Mouse (Mus musculus) limb, embryonic 10.5 days (tissue): ENCODE measurements around the gene Fblim1. TPM values are rescaled to one million over a fixed set of nuclear protein-coding genes. Genes with fewer than 3 reads are reported as not detected.

Experiments used
- DNase-seq: peaks from one replicate; pipeline ENCODE4 v3.0.0-alpha.2; 2017; ENCODE audit warnings: low spot score
- H3K27ac ChIP-seq: fragments of 300-500 bp; sonication (generic); 2 replicates; pipeline ENCODE4 v1.5.1; 2016; ENCODE audit warnings: mild to moderate bottlenecking
- H3K27me3 ChIP-seq: fragments of 300-500 bp; sonication (generic); 2 replicates; pipeline ENCODE4 v1.6.1; 2016; ENCODE audit warnings: low read depth, mild to moderate bottlenecking; ENCODE audit not compliant: poor library complexity, severe bottlenecking
- H3K36me3 ChIP-seq: fragments of 300-500 bp; sonication (generic); 2 replicates; pipeline ENCODE4 v1.6.1; 2016; ENCODE audit warnings: mild to moderate bottlenecking, moderate library complexity
- H3K4me1 ChIP-seq: fragments of 300-500 bp; sonication (generic); 2 replicates; pipeline ENCODE4 v1.6.1; 2016
- H3K4me3 ChIP-seq: fragments of 300-500 bp; sonication (generic); 2 replicates; pipeline ENCODE4 v1.5.1; 2016; ENCODE audit warnings: mild to moderate bottlenecking, moderate library complexity
- H3K9me3 ChIP-seq: fragments of 300-500 bp; sonication (generic); replicated peaks from 2 replicates; pipeline ENCODE4 v1.6.1; 2016; ENCODE audit warnings: mild to moderate bottlenecking
- WGBS: fragments of 180-500 bp; shearing (Covaris S2); methylation state at CpG from one replicate; pipeline ENCODE4 v1.1.7; 2016; 5-methylcytosine and 5-hydroxymethylcytosine counted together
- polyA plus RNA-seq: library from polyadenylated mRNA; unstranded; fragments of >200 nt; fragmentation: Nextera tagmentation; extraction: Ambion mirVana; gene quantifications from 2 replicates; pipeline ENCODE4 v1.2.1, GENCODE M21; 2016

The Fblim1 gene
- polyA plus RNA-seq, 1 experiment from 2014 or later: 77.7 TPM

DNA sequence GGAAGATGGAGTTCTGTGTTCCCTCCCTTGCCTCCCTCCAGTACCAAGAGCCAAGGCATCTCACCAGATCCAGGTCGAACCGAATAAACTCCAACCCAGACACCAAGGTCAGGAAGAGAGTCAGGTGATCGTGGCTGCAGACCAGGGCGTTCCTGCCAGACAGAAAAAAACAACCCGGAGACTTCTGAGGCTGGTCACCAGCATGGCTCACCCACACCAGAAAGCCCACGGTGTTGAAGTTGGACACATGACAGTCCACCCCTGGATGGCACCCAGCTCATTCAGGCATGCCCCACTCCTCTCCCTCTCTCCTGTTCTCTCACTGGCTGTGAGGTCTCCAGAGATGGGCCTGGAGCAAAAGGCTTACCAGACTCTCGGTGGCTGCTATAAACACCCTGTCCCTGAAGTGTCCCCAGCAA lies 35.5 kb upstream of the Fblim1 start:
- Histone ChIP-seq H3K36me3 (peaks cover 61% of the 10 kb centered on the region), H3K4me1 (peaks cover 12% of the 10 kb centered on the region), H3K9me3 (no peaks in the 10 kb centered on the region), H3K27ac (no peak overlapping the region), H3K4me3 (no peak overlapping the region), H3K27me3 (no peaks in the 10 kb centered on the region)
- 93% methylated on average over 7 of the region's 7 CpGs for WGBS
- no peak for DNase-seq

DNA sequence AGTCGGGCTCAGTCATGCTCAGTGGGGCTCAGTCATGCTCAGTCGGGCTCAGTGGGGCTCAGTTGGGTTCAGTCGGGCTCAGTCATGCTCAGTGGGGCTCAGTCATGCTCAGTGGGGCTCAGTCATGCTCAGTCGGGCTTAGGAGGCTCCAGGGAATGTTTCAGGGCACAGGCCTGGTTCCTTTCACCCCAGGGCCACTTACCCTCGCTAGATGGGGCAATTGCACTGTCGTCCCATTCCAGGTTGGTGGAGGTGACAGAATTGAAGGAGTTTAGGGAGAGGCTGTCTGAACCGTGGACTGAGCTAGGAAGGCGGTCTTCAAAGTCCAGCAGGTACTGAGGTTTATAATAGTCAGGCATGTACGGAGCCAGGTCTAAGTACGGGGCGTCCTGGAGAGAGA lies 33.6 kb upstream of the Fblim1 start:
- no peak overlapping the region for H3K27ac ChIP-seq
- H3K4me1 ChIP-seq: peaks cover 21% of the 10 kb centered on the region
- no peaks in the 10 kb centered on the region for H3K9me3 ChIP-seq
- H3K27me3 ChIP-seq: no peaks in the 10 kb centered on the region
- H3K36me3 ChIP-seq: peaks cover 70% of the 10 kb centered on the region
- DNase-seq: no peak
- H3K4me3 ChIP-seq: no peak overlapping the region
- 82% methylated on average over 11 of the region's 11 CpGs for WGBS

DNA sequence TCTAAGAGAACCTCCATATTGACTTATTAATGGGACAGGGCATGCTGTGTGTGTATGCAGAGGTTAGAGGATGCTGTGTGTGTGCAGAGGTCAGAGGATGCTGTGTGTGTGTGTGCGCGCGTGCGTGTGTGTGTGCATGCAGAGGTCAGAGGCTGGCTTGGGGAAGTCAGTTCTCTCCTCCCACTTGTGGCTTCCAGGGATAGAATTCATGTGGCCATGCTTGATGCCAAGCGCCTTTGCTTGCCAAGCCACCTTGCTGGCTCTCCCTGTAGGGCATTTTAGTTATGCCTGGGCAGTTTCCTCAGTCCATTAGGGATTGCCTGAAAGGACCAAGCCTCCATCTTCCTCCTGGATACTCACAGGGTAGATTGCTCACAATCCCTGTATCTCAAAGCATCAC lies 30.8 kb upstream of the Fblim1 start:
- DNase-seq: no peak

DNA sequence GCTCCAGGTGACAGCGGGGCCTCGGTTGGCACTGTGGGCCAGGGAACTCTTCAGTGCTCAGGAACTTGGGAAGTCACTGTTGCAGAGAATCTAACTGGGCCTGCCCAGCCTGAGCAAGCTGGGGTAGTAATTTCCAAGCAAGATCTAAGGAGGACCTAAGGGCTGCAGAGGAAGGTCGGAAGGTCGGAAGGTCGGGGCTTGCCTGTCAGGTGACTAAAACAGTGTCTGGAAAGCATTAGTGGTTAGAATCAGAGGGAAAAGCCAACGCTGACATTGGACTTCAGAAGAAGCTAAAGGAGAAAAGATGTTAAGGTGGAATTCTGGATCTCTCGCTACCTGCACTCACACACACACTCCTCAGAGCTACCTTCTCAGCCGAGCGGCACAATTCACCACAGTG lies 30.1 kb upstream of the Fblim1 start:
- H3K4me3 ChIP-seq: no peak overlapping the region
- H3K27me3 ChIP-seq: no peaks in the 10 kb centered on the region
- H3K27ac ChIP-seq: no peak overlapping the region
- 0 out of 2 replicates have a peak, but pooled peaks cover 3% of the 10 kb centered on the region for H3K9me3 ChIP-seq
- H3K4me1 ChIP-seq: peaks cover 21% of the 10 kb centered on the region
- WGBS: 48% methylated on average over 9 of the region's 9 CpGs
- peaks cover 86% of the 10 kb centered on the region for H3K36me3 ChIP-seq
- no peak for DNase-seq

More for the DNA sequence above, 30.8 kb upstream of the Fblim1 start:
- no peaks in the 10 kb centered on the region for H3K27me3 ChIP-seq
- H3K27ac ChIP-seq: no peak overlapping the region; the same call in 1 of the 2 replicates
- peaks cover 21% of the 10 kb centered on the region for H3K4me1 ChIP-seq
- WGBS: 92% methylated on average over 5 of the region's 5 CpGs
- peaks cover 86% of the 10 kb centered on the region for H3K36me3 ChIP-seq
- no peak overlapping the region for H3K4me3 ChIP-seq
- H3K9me3 ChIP-seq: 0 out of 2 replicates have a peak, but pooled peaks cover 3% of the 10 kb centered on the region

DNA sequence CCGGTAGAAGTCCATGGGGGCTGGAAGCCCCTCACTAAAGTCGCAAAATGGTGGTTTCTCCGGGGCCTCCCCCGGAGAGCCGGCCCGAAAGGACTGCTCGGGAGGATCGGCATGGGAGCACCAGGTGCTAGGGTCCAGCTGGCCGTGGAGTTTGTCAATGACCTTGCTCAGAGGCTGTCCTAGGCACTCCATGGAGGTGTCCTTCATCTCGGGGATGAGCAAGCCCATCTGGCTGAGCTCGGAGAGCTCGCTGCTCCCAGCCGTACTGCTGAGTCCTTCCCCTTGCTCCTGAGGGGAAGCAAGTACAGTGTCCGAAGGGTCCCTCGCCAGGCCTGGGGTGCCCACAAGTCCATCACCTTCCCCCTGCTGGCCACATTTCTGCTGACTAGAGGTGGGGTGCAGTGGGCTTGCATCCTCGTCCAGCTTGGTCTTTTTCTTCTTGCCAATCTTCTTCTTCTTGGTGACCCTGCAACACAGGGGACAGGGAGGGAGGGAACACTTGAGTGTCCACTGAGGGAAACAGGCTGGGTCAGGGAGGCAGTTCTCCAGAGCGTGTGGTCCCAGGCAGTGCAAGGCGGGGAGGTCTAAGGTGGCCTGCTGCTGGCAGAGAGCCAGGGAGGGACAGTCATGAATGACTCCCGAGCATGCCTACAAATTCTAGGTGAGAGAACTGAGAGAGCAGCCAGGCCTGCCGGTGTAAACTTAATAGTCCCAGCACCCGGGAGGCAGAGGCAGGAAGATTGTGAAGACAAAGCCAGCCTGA lies 26.4 kb upstream of the Fblim1 start:
- H3K4me1 ChIP-seq: peaks cover 19% of the 10 kb centered on the region
- 0 out of 2 replicates have a peak, but pooled peaks cover 3% of the 10 kb centered on the region for H3K9me3 ChIP-seq
- no peak overlapping the region for H3K27ac ChIP-seq
- 93% methylated on average over 21 of the region's 21 CpGs for WGBS
- H3K36me3 ChIP-seq: peaks cover 90% of the 10 kb centered on the region
- no peak for DNase-seq
- no peak overlapping the region for H3K4me3 ChIP-seq
- no peaks in the 10 kb centered on the region for H3K27me3 ChIP-seq

DNA sequence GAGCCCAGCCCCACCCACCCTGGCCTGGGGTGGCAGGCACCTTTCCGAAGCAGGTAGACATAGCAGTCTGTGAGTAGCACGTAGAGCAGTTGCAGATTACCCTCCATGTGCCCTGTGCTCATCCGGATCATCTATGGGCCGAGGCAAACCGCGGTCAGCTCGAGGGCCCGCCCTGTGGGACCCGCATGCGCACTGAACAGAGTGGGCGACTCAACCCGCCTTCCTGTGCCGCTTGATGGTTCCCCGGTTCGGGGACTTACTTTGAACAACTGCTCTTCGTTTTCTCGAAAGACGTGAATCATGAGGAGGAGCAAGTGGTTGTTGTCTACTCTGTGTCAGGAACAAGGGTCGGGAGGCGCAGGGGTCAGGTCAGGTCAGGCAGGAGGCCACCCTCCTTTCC lies 25.4 kb upstream of the Fblim1 start:
- H3K27ac ChIP-seq: no peak overlapping the region
- H3K9me3 ChIP-seq: 0 out of 2 replicates have a peak, but pooled peaks cover 3% of the 10 kb centered on the region
- no peak overlapping the region for H3K4me3 ChIP-seq
- no peaks in the 10 kb centered on the region for H3K27me3 ChIP-seq
- peaks cover 8% of the 10 kb centered on the region for H3K4me1 ChIP-seq
- peaks cover 90% of the 10 kb centered on the region for H3K36me3 ChIP-seq
- DNase-seq: no peak
- WGBS: 93% methylated on average over 20 of the region's 20 CpGs

DNA sequence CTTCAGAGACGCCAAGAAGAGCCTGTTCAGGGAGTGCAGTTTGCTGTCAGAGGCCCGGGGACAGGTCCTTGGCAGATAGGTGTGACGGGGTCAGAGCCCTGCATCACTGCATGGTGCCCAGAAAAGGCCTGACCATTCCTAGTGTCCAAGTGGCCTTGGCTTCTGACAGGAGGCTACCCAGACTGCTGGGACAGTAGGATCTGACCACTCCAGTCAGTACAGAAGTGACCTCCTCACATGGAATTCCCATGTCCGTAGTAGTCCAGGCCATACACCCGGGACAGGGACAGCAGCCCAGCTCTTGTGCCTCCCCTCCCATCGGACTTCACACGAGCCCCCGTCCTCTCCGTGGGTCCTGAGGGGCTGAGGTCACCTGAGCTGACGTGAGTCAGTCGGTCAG lies 24.1 kb upstream of the Fblim1 start:
- Histone ChIP-seq H3K36me3 (peaks cover 97% of the 10 kb centered on the region), H3K9me3 (0 out of 2 replicates have a peak, but pooled peaks cover 3% of the 10 kb centered on the region), H3K4me1 (0 out of 2 replicates have a peak, but pooled peaks cover 2% of the 10 kb centered on the region), H3K27me3 (no peaks in the 10 kb centered on the region), H3K4me3 (no peak overlapping the region), H3K27ac (no peak overlapping the region)
- DNase-seq: no peak
- WGBS: 93% methylated on average over 11 of the region's 11 CpGs

DNA sequence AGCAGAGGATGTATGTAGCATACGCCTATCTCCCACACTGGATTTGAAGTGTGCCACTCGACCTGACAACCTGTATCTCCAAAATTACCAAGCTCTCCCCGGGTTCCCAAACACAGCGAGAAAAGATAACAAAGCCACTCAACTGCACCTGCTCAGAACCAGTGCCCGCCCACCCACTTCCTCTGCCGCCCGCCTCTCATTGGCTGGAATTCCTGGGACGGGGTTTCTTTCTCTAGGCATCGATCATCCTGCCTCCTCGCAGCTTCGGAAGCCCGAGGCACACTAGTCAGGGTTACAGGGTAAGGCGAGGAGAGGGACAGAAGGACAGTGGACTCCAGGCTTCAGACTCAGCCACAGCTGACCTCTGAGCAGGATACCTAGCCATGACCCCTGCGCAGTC lies 22.8 kb upstream of the Fblim1 start:
- Histone ChIP-seq H3K4me1 (peaks cover 8% of the 10 kb centered on the region; the same call in 1 of the 2 replicates), H3K27me3 (no peaks in the 10 kb centered on the region), H3K9me3 (0 out of 2 replicates have a peak, but pooled peaks cover 3% of the 10 kb centered on the region), H3K27ac (no peak overlapping the region), H3K36me3 (peaks cover 86% of the 10 kb centered on the region), H3K4me3 (no peak overlapping the region)
- DNase-seq: no peak
- 89% methylated on average over 14 of the region's 14 CpGs for WGBS

DNA sequence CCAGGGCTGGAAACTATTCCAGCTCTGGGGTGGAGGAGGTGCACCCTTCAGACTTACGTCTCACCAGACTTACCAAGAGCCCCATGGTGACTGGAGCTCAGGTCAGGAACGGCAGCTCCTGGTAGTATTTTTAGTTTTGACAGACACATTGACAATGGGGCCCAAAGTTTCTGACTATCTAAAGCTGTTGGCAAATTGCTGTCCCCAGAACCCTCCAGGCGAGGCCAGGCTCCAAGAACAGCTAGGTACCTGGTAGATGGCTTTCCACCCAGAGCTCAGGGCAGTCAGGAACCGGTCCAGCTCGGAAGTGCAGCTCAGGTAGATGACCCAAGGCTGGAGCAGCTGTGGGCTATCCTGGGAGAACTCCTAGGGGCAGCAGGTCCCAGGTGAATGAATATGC lies 21.6 kb upstream of the Fblim1 start:
- DNase-seq: no peak
- peaks cover 75% of the 10 kb centered on the region for H3K36me3 ChIP-seq
- no peaks in the 10 kb centered on the region for H3K27me3 ChIP-seq
- 92% methylated on average over 5 of the region's 5 CpGs for WGBS
- H3K27ac ChIP-seq: no peak overlapping the region
- peaks cover 10% of the 10 kb centered on the region; the same call in 1 of the 2 replicates for H3K4me1 ChIP-seq
- 0 out of 2 replicates have a peak, but pooled peaks cover 3% of the 10 kb centered on the region for H3K9me3 ChIP-seq
- no peak overlapping the region for H3K4me3 ChIP-seq

DNA sequence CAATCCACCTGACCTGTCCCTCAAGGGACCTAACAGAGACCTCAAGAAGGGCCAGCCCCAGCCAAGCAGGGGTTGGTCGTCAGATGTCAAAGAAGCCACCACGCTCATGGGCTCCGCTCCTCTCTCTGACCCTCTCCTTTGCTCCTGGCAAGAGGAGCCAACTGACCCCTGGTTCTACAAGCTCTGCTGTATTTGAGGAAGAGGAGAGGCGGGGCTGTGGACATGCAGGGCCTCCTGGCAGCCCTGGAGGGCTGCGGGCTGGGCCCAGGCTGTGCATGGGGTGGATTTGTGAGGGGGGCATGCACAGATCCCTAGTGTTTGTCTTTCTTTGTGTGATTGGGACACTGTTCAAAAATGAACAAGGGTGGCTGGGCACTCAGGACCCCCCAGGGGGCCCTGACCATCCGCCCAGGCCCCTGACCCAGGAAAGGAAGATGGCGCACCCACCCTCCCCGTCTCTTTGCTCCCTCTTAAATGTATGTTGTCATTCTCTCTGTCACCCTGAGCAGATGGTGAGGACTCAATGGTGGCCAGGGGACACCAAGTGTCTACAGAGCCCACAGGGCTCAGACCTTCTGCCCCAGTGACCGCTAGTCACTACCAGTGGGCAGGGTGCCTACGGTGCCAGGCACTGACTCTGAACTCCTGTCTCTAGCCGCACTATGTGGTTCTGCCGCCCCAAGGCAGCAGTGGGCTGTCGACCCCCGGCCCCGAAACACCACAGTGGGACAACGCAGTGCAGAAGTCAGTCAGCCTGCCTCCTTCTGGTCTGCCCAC lies 20.1 kb upstream of the Fblim1 start:
- no peak overlapping the region for H3K27ac ChIP-seq
- no peak for DNase-seq
- H3K9me3 ChIP-seq: no peaks in the 10 kb centered on the region
- H3K4me1 ChIP-seq: peaks cover 10% of the 10 kb centered on the region; the same call in 1 of the 2 replicates
- H3K4me3 ChIP-seq: no peak overlapping the region
- H3K36me3 ChIP-seq: peaks cover 59% of the 10 kb centered on the region
- WGBS: 89% methylated on average over 16 of the region's 16 CpGs
- no peaks in the 10 kb centered on the region for H3K27me3 ChIP-seq

DNA sequence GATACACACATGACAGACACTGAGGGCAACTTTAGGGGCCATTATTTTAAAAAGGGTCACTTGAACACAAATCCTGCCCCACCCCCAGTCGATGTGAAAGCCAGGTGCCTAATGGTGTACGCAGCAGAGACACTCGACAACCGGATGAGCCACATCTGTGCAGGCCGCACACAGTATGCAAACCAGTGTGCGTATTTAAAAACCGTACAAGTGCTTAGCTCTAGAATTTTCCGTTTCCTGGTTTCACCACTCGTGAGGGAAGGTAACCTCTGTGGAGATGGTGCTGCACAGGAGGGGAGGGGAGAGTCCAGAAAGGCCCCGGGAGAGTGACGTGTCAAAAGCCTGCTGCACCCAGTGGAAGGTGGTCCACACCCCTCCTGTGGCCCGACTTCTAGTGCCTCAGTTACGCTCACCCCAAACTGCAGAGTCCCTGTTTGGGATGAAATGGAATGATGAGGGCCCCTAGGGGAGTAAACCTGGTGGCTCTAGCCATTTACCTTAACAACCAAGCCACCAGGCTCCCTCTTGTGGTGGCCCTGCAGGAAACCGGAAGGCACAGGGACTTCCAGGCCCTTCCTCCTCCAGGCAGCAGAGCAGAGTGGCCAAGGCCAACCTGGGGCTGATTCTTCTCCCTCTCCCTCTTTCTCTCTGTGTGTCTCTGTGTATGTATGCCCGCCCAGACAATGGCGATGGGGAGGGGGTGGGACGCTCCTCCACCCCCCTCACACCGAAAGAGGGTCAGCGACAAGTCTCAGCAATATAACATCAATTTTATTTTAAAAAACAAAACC lies 19.3 kb upstream of the Fblim1 start:
- peaks cover 52% of the 10 kb centered on the region for H3K36me3 ChIP-seq
- H3K4me3 ChIP-seq: no peak overlapping the region
- H3K4me1 ChIP-seq: peaks cover 10% of the 10 kb centered on the region; the same call in 1 of the 2 replicates
- no peak for DNase-seq
- WGBS: 74% methylated on average over 19 of the region's 19 CpGs
- no peaks in the 10 kb centered on the region for H3K9me3 ChIP-seq
- H3K27me3 ChIP-seq: no peaks in the 10 kb centered on the region
- no peak overlapping the region for H3K27ac ChIP-seq

DNA sequence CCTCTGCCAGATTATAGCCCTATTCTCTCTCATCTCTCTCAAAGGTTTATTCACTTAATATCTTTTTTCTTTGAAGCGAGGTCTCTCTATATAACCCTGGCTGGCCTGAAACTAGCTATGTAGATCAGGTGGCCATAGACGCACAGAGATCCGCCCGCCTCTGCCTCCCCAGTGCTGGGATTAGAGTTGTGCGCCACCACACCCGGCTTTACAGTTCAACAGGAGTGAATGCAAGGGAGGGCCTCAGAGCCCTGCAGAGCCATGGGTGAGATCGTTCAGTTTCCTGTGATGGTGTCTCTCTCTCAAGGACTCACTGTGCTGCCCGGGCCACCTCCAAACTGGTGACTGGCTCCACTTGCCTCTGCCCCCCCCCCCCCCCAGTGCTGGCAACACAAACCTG lies 18.2 kb upstream of the Fblim1 start:
- 93% methylated on average over 8 of the region's 8 CpGs for WGBS
- Histone ChIP-seq H3K36me3 (peaks cover 41% of the 10 kb centered on the region), H3K27ac (no peak overlapping the region), H3K4me3 (no peak overlapping the region), H3K9me3 (no peaks in the 10 kb centered on the region), H3K27me3 (no peaks in the 10 kb centered on the region), H3K4me1 (peaks cover 11% of the 10 kb centered on the region)
- no peak for DNase-seq
